Mouse (Mus musculus) forebrain, postnatal 0 days (tissue): Measurements from ENCODE around the gene Vdr. TPM values are rescaled to one million over a fixed set of nuclear protein-coding genes. Genes with fewer than 3 reads are reported as not detected.

Source experiments
- ATAC-seq: fragments of 200-750 bp; cut with Nextera tagmentation; 2 replicates; pipeline ENCODE4 v1.8.0; 2017; ENCODE audit warnings: mild to moderate bottlenecking, moderate library complexity
- DNase-seq: peaks from one replicate; pipeline ENCODE4 v3.0.0-alpha.2; 2015
- H3K27ac ChIP-seq: fragments of 300-500 bp; sonication (generic); 2 replicates; pipeline ENCODE4 v1.5.1; 2014; ENCODE audit warnings: low read depth, mild to moderate bottlenecking, antibody characterized with exemption, low read length, moderate library complexity, mixed read lengths
- H3K27me3 ChIP-seq: fragments of 300-500 bp; sonication (generic); 2 replicates; pipeline ENCODE4 v1.6.1; 2014; ENCODE audit warnings: mild to moderate bottlenecking, low read length, mixed read lengths; ENCODE audit not compliant: insufficient read depth
- H3K36me3 ChIP-seq: fragments of 300-500 bp; sonication (generic); 2 replicates; pipeline ENCODE4 v1.6.1; 2014; ENCODE audit warnings: mild to moderate bottlenecking, moderate library complexity; ENCODE audit not compliant: insufficient read depth
- H3K4me1 ChIP-seq: fragments of 300-500 bp; sonication (generic); 2 replicates; pipeline ENCODE4 v1.6.1; 2014; ENCODE audit warnings: antibody characterized with exemption; ENCODE audit not compliant: insufficient read depth
- H3K4me2 ChIP-seq: fragments of 300-500 bp; sonication (generic); 2 replicates; pipeline ENCODE4 v1.6.1; 2014; ENCODE audit warnings: low read depth, mild to moderate bottlenecking, moderate library complexity
- H3K4me3 ChIP-seq: fragments of 300-500 bp; sonication (generic); 2 replicates; pipeline ENCODE4 v1.5.1; 2014; ENCODE audit warnings: low read depth, low read length, mixed read lengths
- H3K9ac ChIP-seq: fragments of 300-500 bp; sonication (generic); 2 replicates; pipeline ENCODE4 v1.6.1; 2014; ENCODE audit warnings: mild to moderate bottlenecking
- H3K9me3 ChIP-seq: fragments of 300-500 bp; sonication (generic); 2 replicates; pipeline ENCODE4 v1.6.1; 2016; ENCODE audit warnings: low read length
- CTCF ChIP-seq: sonication (generic); IDR thresholded peaks from 2 replicates; pipeline ENCODE4 v1.5.1; 2016; ENCODE audit warnings: antibody characterized with exemption, control low read depth, low read depth
- WGBS: fragments of 180-500 bp; shearing (Covaris S2); extraction: QIAGEN DNeasy Blood & Tissue Kit; methylation state at CpG from one replicate; pipeline ENCODE4 v1.1.7; 2014; 5-methylcytosine and 5-hydroxymethylcytosine counted together
- polyA plus RNA-seq: library from polyadenylated mRNA; unstranded; fragments of >200 nt; fragmentation: Nextera tagmentation; extraction: Ambion mirVana; gene quantifications from 2 replicates; pipeline ENCODE4 v1.2.1, GENCODE M21; 2015
- total RNA-seq: library from RNA; depleted of rRNA; stranded (reverse); fragments of >200 nt; gene quantifications from 2 replicates; pipeline ENCODE4 v1.2.3, GENCODE M21; 2014

The Vdr gene
- total and polyA plus RNA-seq, 2 experiments from 2014 or later, result 0.05 to 0.76 TPM

DNA sequence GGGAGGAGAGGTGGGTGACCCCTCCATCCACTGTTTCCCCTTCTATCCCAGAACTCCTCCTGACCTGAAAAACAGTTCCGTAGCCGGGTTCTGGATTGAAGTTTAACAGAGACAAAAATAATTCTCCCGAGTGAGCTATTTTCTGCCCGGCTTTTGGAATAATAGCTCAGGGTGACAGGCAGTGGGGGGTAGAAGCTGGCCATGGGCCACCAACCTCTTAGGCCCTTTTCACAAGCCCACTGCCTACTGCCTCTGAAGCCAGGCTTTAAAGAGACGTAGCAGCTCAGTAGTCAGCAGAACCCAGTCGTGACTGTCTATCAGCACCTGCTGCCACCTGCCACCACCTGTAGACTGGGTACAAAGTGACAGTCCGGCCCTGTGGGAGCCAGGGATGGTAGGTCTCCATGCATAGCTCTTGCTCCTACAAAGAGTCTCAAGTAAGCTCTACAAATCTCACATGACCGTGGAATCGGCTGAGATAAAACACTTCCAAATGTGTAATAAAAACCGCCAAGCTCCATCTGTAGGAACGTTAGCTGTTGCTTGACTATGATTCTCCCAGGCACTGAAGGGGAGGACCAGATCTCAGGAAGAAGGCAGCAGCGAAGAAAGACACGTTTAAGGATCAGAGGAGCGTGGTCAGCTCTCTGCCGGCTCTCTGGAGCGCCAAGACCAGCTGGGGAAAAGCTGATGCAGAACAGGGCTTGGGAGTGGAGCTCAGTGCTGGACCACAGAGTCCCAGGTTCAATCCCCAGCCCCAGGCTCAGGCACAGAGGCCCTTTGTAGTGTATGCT lies 13.4 kb downstream of the Vdr start:
- 68% methylated on average over 16 of the region's 16 CpGs for WGBS
- Histone ChIP-seq H3K27me3 (no peaks in the 10 kb centered on the region), H3K27ac (no peak overlapping the region), H3K9me3 (no peaks in the 10 kb centered on the region), H3K4me1 (no peaks in the 10 kb centered on the region), H3K4me2 (no peak overlapping the region), H3K9ac (no peak overlapping the region), H3K36me3 (no peaks in the 10 kb centered on the region), H3K4me3 (no peak overlapping the region)
- DNase-seq (peak; percentile 31), ATAC-seq (no peak)
- no peak for TF ChIP-seq CTCF

DNA sequence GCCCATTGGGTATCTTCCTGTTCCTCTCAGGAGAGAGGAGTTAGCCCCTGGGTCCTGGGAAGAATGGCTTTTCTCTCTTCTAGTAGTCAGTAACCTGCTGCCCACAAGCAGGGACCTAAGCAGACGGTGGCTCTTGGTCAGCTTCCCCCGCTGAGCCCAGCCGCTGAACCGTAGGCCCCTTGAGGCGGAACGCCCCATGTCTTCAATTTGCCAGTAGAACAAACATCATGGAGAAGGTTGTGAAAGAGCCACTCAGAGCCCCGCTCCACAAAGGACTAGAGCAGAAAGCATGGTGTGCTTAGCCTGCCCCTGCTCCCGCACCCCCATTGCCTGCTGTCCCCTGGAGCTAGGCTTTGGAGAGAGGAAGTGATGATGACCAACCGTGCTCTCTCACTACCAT lies 14.1 kb downstream of the Vdr start:
- no peaks in the 10 kb centered on the region for H3K9me3 ChIP-seq
- no peak for TF ChIP-seq CTCF
- H3K27ac ChIP-seq, result no peak overlapping the region
- 86% methylated on average over 9 of the region's 9 CpGs for WGBS
- no peaks in the 10 kb centered on the region for H3K27me3 ChIP-seq
- no peaks in the 10 kb centered on the region for H3K4me1 ChIP-seq
- no peak overlapping the region for H3K9ac ChIP-seq
- DNase-seq (no peak), ATAC-seq (no peak)
- H3K4me3 ChIP-seq, result no peak overlapping the region
- H3K4me2 ChIP-seq, result no peak overlapping the region
- no peaks in the 10 kb centered on the region for H3K36me3 ChIP-seq

- WGBS, result 58% methylated on average over 12 of the region's 12 CpGs
- Histone ChIP-seq H3K36me3 (no peaks in the 10 kb centered on the region), H3K9me3 (no peaks in the 10 kb centered on the region), H3K4me3 (no peak overlapping the region), H3K27me3 (no peaks in the 10 kb centered on the region), H3K4me1 (no peaks in the 10 kb centered on the region), H3K4me2 (no peak overlapping the region), H3K27ac (no peak overlapping the region), H3K9ac (no peak overlapping the region)
- no peak for TF ChIP-seq CTCF
- ATAC-seq, result no peak
- no peak for DNase-seq
Measured at GRCm38 (mm10) chr15:97895847-97896246, 14.6 kb downstream of the Vdr start.

DNA sequence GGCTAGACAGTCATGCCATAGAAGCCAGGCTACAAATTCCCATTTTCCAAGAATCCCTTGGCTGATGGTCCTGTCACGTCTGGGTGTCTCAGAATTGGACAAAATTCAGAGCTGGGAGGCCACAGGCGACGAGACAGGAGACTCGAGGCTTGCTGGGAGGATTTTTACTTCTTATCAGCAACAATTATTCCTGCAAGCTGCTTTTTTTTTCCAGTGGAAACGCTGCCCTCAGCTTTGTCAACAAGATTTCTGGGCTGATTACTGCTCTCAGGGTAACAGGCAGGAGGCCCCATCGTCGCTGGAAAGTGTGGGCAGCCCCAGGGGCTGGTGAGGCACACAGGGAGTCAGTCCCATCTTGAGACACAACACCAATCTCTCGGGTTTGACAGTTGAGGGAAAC lies 17.9 kb downstream of the Vdr start:
- Histone ChIP-seq H3K36me3 (no peaks in the 10 kb centered on the region), H3K9ac (no peak overlapping the region), H3K4me2 (no peak overlapping the region), H3K27me3 (no peaks in the 10 kb centered on the region), H3K27ac (no peak overlapping the region), H3K4me3 (no peak overlapping the region), H3K9me3 (no peaks in the 10 kb centered on the region), H3K4me1 (no peaks in the 10 kb centered on the region)
- ATAC-seq (no peak), DNase-seq (no peak)
- no peak for TF ChIP-seq CTCF
- 68% methylated on average over 8 of the region's 8 CpGs for WGBS

- no peak for ATAC-seq
- DNase-seq, result no peak
- 92% methylated on average over 10 of the region's 10 CpGs for WGBS
- no peaks in the 10 kb centered on the region for H3K4me1 ChIP-seq
- H3K36me3 ChIP-seq, result no peaks in the 10 kb centered on the region
- H3K4me2 ChIP-seq, result no peak overlapping the region
- no peak for TF ChIP-seq CTCF
- H3K27ac ChIP-seq, result no peak overlapping the region
- no peak overlapping the region for H3K4me3 ChIP-seq
- no peaks in the 10 kb centered on the region for H3K9me3 ChIP-seq
- no peak overlapping the region for H3K9ac ChIP-seq
- H3K27me3 ChIP-seq, result no peaks in the 10 kb centered on the region
Measured at GRCm38 (mm10) chr15:97890450-97890849, 20.0 kb downstream of the Vdr start.

DNA sequence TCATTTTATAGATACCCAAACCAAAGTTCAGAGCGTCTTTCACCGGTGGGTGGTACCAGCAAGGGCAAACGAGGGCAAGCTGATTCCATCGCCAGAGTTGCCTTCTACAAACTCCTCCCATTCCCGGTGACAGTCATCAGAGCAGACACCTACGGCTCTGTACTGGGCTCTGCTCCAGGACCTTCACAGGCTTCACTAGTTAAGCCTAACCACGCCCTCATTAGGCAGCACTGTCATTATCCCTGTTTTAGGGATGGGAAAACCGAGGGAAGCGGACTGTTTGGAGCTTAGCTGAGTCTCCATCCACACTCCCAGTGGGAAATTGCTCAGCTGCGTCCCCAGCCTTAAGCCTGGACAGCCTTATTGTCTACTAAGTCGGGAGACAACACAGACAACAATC lies 20.4 kb downstream of the Vdr start:
- Histone ChIP-seq H3K4me2 (no peak overlapping the region), H3K36me3 (no peaks in the 10 kb centered on the region), H3K9me3 (no peaks in the 10 kb centered on the region), H3K4me1 (no peaks in the 10 kb centered on the region), H3K9ac (no peak overlapping the region), H3K4me3 (no peak overlapping the region), H3K27ac (no peak overlapping the region), H3K27me3 (no peaks in the 10 kb centered on the region)
- DNase-seq, result no peak
- TF ChIP-seq CTCF, result no peak
- WGBS, result 35% methylated on average over 11 of the region's 11 CpGs
- ATAC-seq, result no peak

DNA sequence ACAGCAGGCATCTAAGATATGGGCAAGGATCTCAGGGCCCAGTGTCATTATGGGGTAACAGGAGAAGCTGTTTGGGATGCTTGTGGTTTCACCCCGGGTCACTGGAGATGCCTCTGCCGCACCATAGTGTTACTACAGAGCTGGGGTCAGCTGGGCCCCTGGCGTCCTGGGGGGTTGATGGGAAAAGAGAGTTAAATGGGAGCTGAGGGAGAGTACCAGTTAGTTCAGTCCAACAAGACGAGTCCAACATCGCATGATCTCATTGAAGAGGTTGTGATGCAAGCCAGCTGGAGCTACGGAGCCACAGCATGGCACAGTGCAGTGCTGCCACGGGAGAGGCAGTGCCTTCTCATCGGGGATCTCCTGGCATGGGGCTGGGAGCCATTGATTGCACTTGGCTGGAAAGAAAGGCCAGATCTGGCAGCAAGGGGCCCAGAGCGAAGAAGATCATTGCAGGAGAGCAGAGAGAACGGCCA lies 22.9 kb downstream of the Vdr start:
- 71% methylated on average over 10 of the region's 10 CpGs for WGBS
- no peak overlapping the region for H3K4me3 ChIP-seq

More for the DNA sequence above, 22.9 kb downstream of the Vdr start:
- Histone ChIP-seq H3K9me3 (no peaks in the 10 kb centered on the region), H3K36me3 (no peaks in the 10 kb centered on the region), H3K4me1 (no peaks in the 10 kb centered on the region), H3K27me3 (no peaks in the 10 kb centered on the region), H3K4me2 (no peak overlapping the region), H3K27ac (no peak overlapping the region), H3K9ac (no peak overlapping the region)
- ATAC-seq, result no peak
- TF ChIP-seq CTCF, result no peak
- DNase-seq, result no peak
